Mouse (Mus musculus) right cerebral cortex, adult 2 months (tissue): Measurements from ENCODE around the gene Fyn.

Experiments used
- DNase-seq, 2 experiments: peaks; one replicate each; pipeline ENCODE4 v3.0.0; 2021 to 2022; ENCODE audit warnings: low spot score in 2 of 2

Fyn gene

GRCm38 (mm10) chr10:39411857-39412559, 43.4 kb downstream of the Fyn start:
- DNase-seq: no peak

GRCm38 (mm10) chr10:39412826-39413620, 44.4 kb downstream of the Fyn start:
- DNase-seq: no peak

GRCm38 (mm10) chr10:39414068-39414467, 45.4 kb downstream of the Fyn start:
- DNase-seq: no peak

GRCm38 (mm10) chr10:39415586-39415985, 46.9 kb downstream of the Fyn start:
- DNase-seq: peak; percentile 37 to 52

- no peak for DNase-seq
Observed at GRCm38 (mm10) chr10:39417611-39418010, 49.0 kb downstream of the Fyn start.

GRCm38 (mm10) chr10:39418395-39418794, 49.7 kb downstream of the Fyn start:
- no peak for DNase-seq

GRCm38 (mm10) chr10:39420842-39421617, 52.4 kb downstream of the Fyn start:
- DNase-seq: no peak

- DNase-seq: no peak
Observed at GRCm38 (mm10) chr10:39421772-39422171, 53.1 kb downstream of the Fyn start.

- DNase-seq: no peak
Observed at GRCm38 (mm10) chr10:39424643-39425042, 56.0 kb downstream of the Fyn start.

GRCm38 (mm10) chr10:39426033-39426432, 57.4 kb downstream of the Fyn start:
- DNase-seq: no peak

- no peak for DNase-seq
Observed at GRCm38 (mm10) chr10:39426833-39427490, 58.3 kb downstream of the Fyn start.

GRCm38 (mm10) chr10:39429661-39430060, 61.0 kb downstream of the Fyn start:
- DNase-seq: no peak

- no peak for DNase-seq
Observed at GRCm38 (mm10) chr10:39430074-39430764, 61.6 kb downstream of the Fyn start.

GRCm38 (mm10) chr10:39431265-39431664, 62.6 kb downstream of the Fyn start:
- no peak for DNase-seq

- DNase-seq: no peak
Observed at GRCm38 (mm10) chr10:39432648-39433568, 64.3 kb downstream of the Fyn start.

GRCm38 (mm10) chr10:39433893-39434292, 65.2 kb downstream of the Fyn start:
- DNase-seq: no peak

- DNase-seq: no peak
Observed at GRCm38 (mm10) chr10:39434758-39435448, 66.2 kb downstream of the Fyn start.

- no peak for DNase-seq
Observed at GRCm38 (mm10) chr10:39438905-39439304, 70.2 kb downstream of the Fyn start.

- peak in 1 of 2 experiments; percentile 31 for DNase-seq
Observed at GRCm38 (mm10) chr10:39440506-39440905, 71.9 kb downstream of the Fyn start.
